14 mouse cellular contexts compared by ENCODE assay signal in genomic region chr12:25376451-25376850, GRCm38 (mm10).
DNase-seq lines count a peak whose midpoint lies in the region; ATAC-seq and TF ChIP-seq lines count a peak whose summit lies in the region.
"Had no signal": no experiment of that assay in that cellular context is flagged by ENCODE, and none has a peak within 500 bp of the region (broad histone marks: within the 10 kb centered on the region; RNA-seq: fewer than 3 reads in every experiment).

No protein-coding gene starts in this region.

- ATAC-seq in hindbrain, postnatal 0 days, result no peak
- ATAC-seq in midbrain, postnatal 0 days (ENCODE audit: low FRiP score), result no peak

- H3K4me3 ChIP-seq in hindbrain, postnatal 0 days (ENCODE audit: low read length), result no peak overlapping the region
- no peak overlapping the region for H3K4me3 ChIP-seq in midbrain, postnatal 0 days (ENCODE audit: low read depth, low read length)
- H3K4me3 ChIP-seq: embryonic facial prominence, embryonic 13.5 days; heart, embryonic 15.5 days; limb, embryonic 12.5 days; liver, embryonic 15.5 days; midbrain, embryonic 12.5 days had no signal

- no peaks in the 10 kb centered on the region for H3K36me3 ChIP-seq in hindbrain, postnatal 0 days (ENCODE audit: insufficient read depth, low read length)
- no peaks in the 10 kb centered on the region for H3K36me3 ChIP-seq in midbrain, postnatal 0 days (ENCODE audit: insufficient read depth, low read length)
- H3K36me3 ChIP-seq: embryonic facial prominence, embryonic 13.5 days; heart, embryonic 15.5 days; limb, embryonic 12.5 days; liver, embryonic 15.5 days; midbrain, embryonic 12.5 days had no signal

- peak; percentile 58 for DNase-seq in heart, adult 11 months
- no peak for DNase-seq in heart, postnatal 4 days
- peak; percentile 6 for DNase-seq in brain, embryonic 18.5 days (ENCODE audit: low read depth, low spot score)
- DNase-seq in hindbrain, postnatal 0 days (ENCODE audit: low spot score), result peak; percentile 47
- peak; percentile 47 for DNase-seq in midbrain, postnatal 0 days (ENCODE audit: low spot score)
- no peak for DNase-seq in gastrocnemius, adult 8-10 months (ENCODE audit: low spot score in 2 of 2)
- DNase-seq in adrenal gland, postnatal 14 days, result no peak
- DNase-seq: kidney, adult 9 months; lung, postnatal 14 days had no signal

- peak overlapping the region; percentile 27; the same call in 1 of the 2 replicates for H3K4me2 ChIP-seq in hindbrain, postnatal 0 days (ENCODE audit: low read depth, low read length)
- no peak overlapping the region for H3K4me2 ChIP-seq in midbrain, postnatal 0 days (ENCODE audit: low read depth, low read length, poor library complexity, severe bottlenecking)
- H3K4me2 ChIP-seq: embryonic facial prominence, embryonic 13.5 days; heart, embryonic 15.5 days; limb, embryonic 12.5 days; liver, embryonic 15.5 days; midbrain, embryonic 12.5 days had no signal

- no peak for TF ChIP-seq CTCF in hindbrain, postnatal 0 days (IDR thresholded peaks at IDR 0.05; ENCODE audit: low read depth)
- no peak for TF ChIP-seq CTCF in midbrain, postnatal 0 days (IDR thresholded peaks at IDR 0.05)

- H3K27me3 ChIP-seq in hindbrain, postnatal 0 days (ENCODE audit: insufficient read depth, low read length), result no peaks in the 10 kb centered on the region
- 0 out of 2 replicates have a peak, but pooled peaks cover 3% of the 10 kb centered on the region for H3K27me3 ChIP-seq in midbrain, postnatal 0 days (ENCODE audit: insufficient read depth, low read length)
- H3K27me3 ChIP-seq: heart, embryonic 15.5 days; limb, embryonic 12.5 days; liver, embryonic 15.5 days; midbrain, embryonic 12.5 days had no signal

- H3K4me1 ChIP-seq in hindbrain, postnatal 0 days (ENCODE audit: insufficient read depth, low read length), result 0 out of 2 replicates have a peak, but pooled peaks cover 3% of the 10 kb centered on the region
- 0 out of 2 replicates have a peak, but pooled peaks cover 3% of the 10 kb centered on the region for H3K4me1 ChIP-seq in midbrain, postnatal 0 days (ENCODE audit: insufficient read depth, low read length)
- H3K4me1 ChIP-seq: heart, embryonic 15.5 days; liver, embryonic 15.5 days had no signal

- 18% methylated on average over 8 of the region's 8 CpGs for WGBS in hindbrain, postnatal 0 days
- 20% methylated on average over 8 of the region's 8 CpGs for WGBS in midbrain, postnatal 0 days

- H3K9ac ChIP-seq in hindbrain, postnatal 0 days (replicated peaks; ENCODE audit: low read length), result 0 out of 2 replicates have a peak overlapping the region, but pooled peaks have one; percentile 3
- no peak overlapping the region for H3K9ac ChIP-seq in midbrain, postnatal 0 days (replicated peaks; ENCODE audit: low read length, poor library complexity, severe bottlenecking)
- H3K9ac ChIP-seq: embryonic facial prominence, embryonic 13.5 days; heart, embryonic 15.5 days; limb, embryonic 12.5 days; liver, embryonic 15.5 days; midbrain, embryonic 12.5 days had no signal

- H3K27ac ChIP-seq in hindbrain, postnatal 0 days, result no peak overlapping the region
- no peak overlapping the region for H3K27ac ChIP-seq in midbrain, postnatal 0 days (ENCODE audit: low read depth, low read length)
- H3K27ac ChIP-seq: embryonic facial prominence, embryonic 13.5 days; heart, embryonic 15.5 days; limb, embryonic 12.5 days; liver, embryonic 15.5 days; midbrain, embryonic 12.5 days had no signal

- no peaks in the 10 kb centered on the region for H3K9me3 ChIP-seq in hindbrain, postnatal 0 days (ENCODE audit: low read length)
- H3K9me3 ChIP-seq in midbrain, postnatal 0 days (ENCODE audit: low read length), result no peaks in the 10 kb centered on the region
- H3K9me3 ChIP-seq: embryonic facial prominence, embryonic 13.5 days; heart, embryonic 15.5 days; limb, embryonic 12.5 days; liver, embryonic 15.5 days; midbrain, embryonic 12.5 days had no signal

Comparison
In these comparisons a context has a peak if more than half of its experiments do, and no peak if none do; other contexts are left out.
1. DNase-seq: peak in heart, adult 11 months (single experiment), brain, embryonic 18.5 days (single experiment), hindbrain, postnatal 0 days (single experiment) and midbrain, postnatal 0 days (single experiment); none in heart, postnatal 4 days (single experiment), gastrocnemius, adult 8-10 months (0 of 2) and adrenal gland, postnatal 14 days (single experiment).